In the genomic region with DNA sequence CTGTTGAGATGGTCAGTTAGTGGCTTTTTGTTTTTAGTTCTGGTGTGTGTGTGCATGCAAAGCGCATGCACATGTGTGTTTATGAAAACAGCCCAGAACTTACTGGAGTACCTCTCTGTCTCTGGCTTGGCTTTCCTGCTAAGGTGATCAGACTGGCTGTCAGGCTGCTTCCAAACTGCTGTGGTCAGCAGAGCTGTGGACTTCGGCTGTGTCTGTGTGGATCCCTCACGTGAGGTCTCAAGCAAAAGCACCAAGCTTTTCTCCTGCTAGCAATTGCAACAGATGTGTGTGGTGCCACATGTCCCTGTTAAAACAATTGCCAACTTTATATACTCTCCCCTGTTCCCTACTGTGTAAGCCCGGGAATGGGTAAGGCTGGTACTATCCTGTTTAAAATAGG, we compare ENCODE assay signal across 13 mouse cellular contexts.
DNase-seq lines count a peak whose midpoint lies in the region; ATAC-seq lines count a peak whose summit lies in the region.
"Had no signal": no experiment of that assay in that cellular context is flagged by ENCODE, and none has a peak within 500 bp of the region (broad histone marks: within the 10 kb centered on the region; RNA-seq: fewer than 3 reads in every experiment).

No protein-coding gene starts in this region.

- H3K4me2 ChIP-seq in forebrain, embryonic 12.5 days = no peak overlapping the region
- no peak overlapping the region for H3K4me2 ChIP-seq in limb, embryonic 13.5 days (replicated peaks)
- H3K4me2 ChIP-seq: liver, embryonic 11.5 days had no signal

- peaks cover 75% of the 10 kb centered on the region for H3K4me1 ChIP-seq in forebrain, embryonic 10.5 days
- H3K4me1 ChIP-seq in forebrain, embryonic 12.5 days = peaks cover 16% of the 10 kb centered on the region
- H3K4me1 ChIP-seq in embryonic facial prominence, embryonic 10.5 days = peaks cover 75% of the 10 kb centered on the region
- peaks cover 78% of the 10 kb centered on the region for H3K4me1 ChIP-seq in limb, embryonic 13.5 days

- no peak overlapping the region for H3K9ac ChIP-seq in forebrain, embryonic 12.5 days
- 0 out of 2 replicates have a peak overlapping the region, but pooled peaks have one; percentile 20 for H3K9ac ChIP-seq in limb, embryonic 13.5 days

- peaks cover 18% of the 10 kb centered on the region for H3K27me3 ChIP-seq in forebrain, embryonic 10.5 days (ENCODE audit: poor library complexity, severe bottlenecking)
- H3K27me3 ChIP-seq in forebrain, embryonic 12.5 days = peaks cover 13% of the 10 kb centered on the region
- peaks cover 4% of the 10 kb centered on the region; the same call in 1 of the 2 replicates for H3K27me3 ChIP-seq in embryonic facial prominence, embryonic 10.5 days (replicated peaks; ENCODE audit: low read depth, poor library complexity, severe bottlenecking)
- H3K27me3 ChIP-seq in limb, embryonic 13.5 days = no peaks in the 10 kb centered on the region

- no peak overlapping the region for H3K4me3 ChIP-seq in forebrain, embryonic 10.5 days
- H3K4me3 ChIP-seq in forebrain, embryonic 12.5 days (replicated peaks) = no peak overlapping the region
- H3K4me3 ChIP-seq in embryonic facial prominence, embryonic 10.5 days = no peak overlapping the region
- no peak overlapping the region for H3K4me3 ChIP-seq in limb, embryonic 13.5 days

- no peak for DNase-seq in forebrain, embryonic 10.5 days (ENCODE audit: extremely low spot score, low spot score)
- DNase-seq in embryonic facial prominence, embryonic 10.5 days (ENCODE audit: low spot score) = no peak
- DNase-seq in kidney, adult 8-10 months = peak; percentile 60
- no peak for DNase-seq in cerebellum, adult 9-11 months
- no peak for DNase-seq in left cerebral cortex, adult 18-20 months (ENCODE audit: low spot score in 2 of 2)
- DNase-seq: cerebellum, adult 9-10 months; layer of hippocampus, postnatal 36 days; right cerebral cortex, postnatal 4 days had no signal

- no peaks in the 10 kb centered on the region for H3K36me3 ChIP-seq in forebrain, embryonic 10.5 days (replicated peaks)
- no peaks in the 10 kb centered on the region for H3K36me3 ChIP-seq in forebrain, embryonic 12.5 days (replicated peaks)
- H3K36me3 ChIP-seq in embryonic facial prominence, embryonic 10.5 days (replicated peaks) = no peaks in the 10 kb centered on the region
- H3K36me3 ChIP-seq in limb, embryonic 13.5 days = no peaks in the 10 kb centered on the region

- no peak for ATAC-seq in forebrain, embryonic 12.5 days (ENCODE audit: low FRiP score)
- ATAC-seq in limb, embryonic 13.5 days (ENCODE audit: low FRiP score, low read depth) = no peak
- no peak for ATAC-seq in monocyte, adult 5-6 weeks (replicated peaks; ENCODE audit: insufficient number of reproducible peaks, low FRiP score, low TSS enrichment, poor library complexity, severe bottlenecking)
- ATAC-seq: hindbrain, postnatal 0 days had no signal

- peak overlapping the region; percentile 51; the same call in 1 of the 2 replicates for H3K27ac ChIP-seq in forebrain, embryonic 10.5 days
- no peak overlapping the region for H3K27ac ChIP-seq in forebrain, embryonic 12.5 days
- peak overlapping the region; percentile 69 for H3K27ac ChIP-seq in embryonic facial prominence, embryonic 10.5 days (replicated peaks)
- peak overlapping the region; percentile 64; the same call in 1 of the 2 replicates for H3K27ac ChIP-seq in limb, embryonic 13.5 days

- WGBS in forebrain, embryonic 10.5 days = 84% methylated on average over 4 of the region's 4 CpGs
- WGBS in forebrain, embryonic 12.5 days = 79% methylated on average over 4 of the region's 4 CpGs
- WGBS in embryonic facial prominence, embryonic 10.5 days = 79% methylated on average over 4 of the region's 4 CpGs
- WGBS in limb, embryonic 13.5 days = 51% methylated on average over 4 of the region's 4 CpGs

- no peaks in the 10 kb centered on the region for H3K9me3 ChIP-seq in forebrain, embryonic 10.5 days
- no peaks in the 10 kb centered on the region for H3K9me3 ChIP-seq in forebrain, embryonic 12.5 days
- H3K9me3 ChIP-seq in embryonic facial prominence, embryonic 10.5 days = no peaks in the 10 kb centered on the region
- H3K9me3 ChIP-seq in limb, embryonic 13.5 days = no peaks in the 10 kb centered on the region

Comparison
In these comparisons a context has a peak if more than half of its experiments do, and no peak if none do; other contexts are left out.
1. DNase-seq: peak in kidney, adult 8-10 months (2 of 2); none in forebrain, embryonic 10.5 days (single experiment), embryonic facial prominence, embryonic 10.5 days (single experiment), cerebellum, adult 9-11 months (single experiment) and left cerebral cortex, adult 18-20 months (0 of 2).